Mouse (Mus musculus) embryonic facial prominence, embryonic 12.5 days (tissue): ENCODE results near the gene Fgf16. TPM values are rescaled to one million over a fixed set of nuclear protein-coding genes. Genes with fewer than 3 reads are reported as not detected.

ENCODE experiments used
- ATAC-seq: fragments of 200-750 bp; cut with Nextera tagmentation; 2 replicates; pipeline ENCODE4 v1.8.0; 2017; ENCODE audit not compliant: insufficient number of reproducible peaks, insufficient read depth, low FRiP score, low TSS enrichment
- H3K27ac ChIP-seq: fragments of 300-500 bp; sonication (generic); 2 replicates; pipeline ENCODE4 v1.5.1; 2016; ENCODE audit warnings: mild to moderate bottlenecking
- H3K27me3 ChIP-seq: fragments of 300-500 bp; sonication (generic); 2 replicates; pipeline ENCODE4 v1.6.1; 2016; ENCODE audit warnings: mild to moderate bottlenecking, moderate library complexity
- H3K36me3 ChIP-seq: fragments of 300-500 bp; sonication (generic); 2 replicates; pipeline ENCODE4 v1.6.1; 2016; ENCODE audit warnings: mild to moderate bottlenecking
- H3K4me1 ChIP-seq: fragments of 300-500 bp; sonication (generic); 2 replicates; pipeline ENCODE4 v1.6.1; 2016
- H3K4me2 ChIP-seq: fragments of 300-500 bp; sonication (generic); replicated peaks from 2 replicates; pipeline ENCODE4 v1.6.1; 2016; ENCODE audit warnings: mild to moderate bottlenecking, moderate library complexity
- H3K4me3 ChIP-seq: fragments of 300-500 bp; sonication (generic); 2 replicates; pipeline ENCODE4 v1.5.1; 2016; ENCODE audit warnings: mild to moderate bottlenecking
- H3K9ac ChIP-seq: fragments of 300-500 bp; sonication (generic); 2 replicates; pipeline ENCODE4 v1.6.1; 2016; ENCODE audit warnings: mild to moderate bottlenecking, moderate library complexity
- H3K9me3 ChIP-seq: fragments of 300-500 bp; sonication (generic); 2 replicates; pipeline ENCODE4 v1.6.1; 2016; ENCODE audit warnings: mild to moderate bottlenecking, moderate library complexity
- WGBS: fragments of 180-500 bp; shearing (Covaris S2); methylation state at CpG from one replicate; pipeline ENCODE4 v1.1.7; 2016; 5-methylcytosine and 5-hydroxymethylcytosine counted together
- polyA plus RNA-seq: library from polyadenylated mRNA; unstranded; fragments of >200 nt; fragmentation: Nextera tagmentation; extraction: Ambion mirVana; gene quantifications from 2 replicates; pipeline ENCODE4 v1.2.1, GENCODE M21; 2016

The Fgf16 gene
- polyA plus RNA-seq: 0.92 and 1.1 TPM in 2 replicates

GRCm38 (mm10) chrX:105764162-105765004 is at the start of gene Fgf16:
Fgf16 (plus strand) TSS chrX:105764279.
- no peak for ATAC-seq
- Histone ChIP-seq H3K27me3 (peaks cover 45% of the 10 kb centered on the region), H3K27ac (no peak within 1 kb of the TSS), H3K4me2 (peak within 1 kb of the TSS; percentile 56), H3K36me3 (no peaks in the 10 kb centered on the region), H3K4me1 (no peaks in the 10 kb centered on the region), H3K4me3 (peak within 1 kb of the TSS; percentile 38), H3K9ac (peak within 1 kb of the TSS; percentile 19; the same call in 1 of the 2 replicates), H3K9me3 (no peaks in the 10 kb centered on the region)
- WGBS: 18% methylated on average over 67 of the region's 86 CpGs

GRCm38 (mm10) chrX:105714740-105715139 is 49.3 kb upstream of the Fgf16 start:
- 82% methylated on average over 4 of the region's 4 CpGs for WGBS
- H3K4me1 ChIP-seq: no peaks in the 10 kb centered on the region
- no peak overlapping the region for H3K9ac ChIP-seq
- no peak overlapping the region for H3K4me3 ChIP-seq
- no peak overlapping the region for H3K4me2 ChIP-seq
- no peaks in the 10 kb centered on the region for H3K36me3 ChIP-seq
- no peak for ATAC-seq
- no peak overlapping the region for H3K27ac ChIP-seq
- H3K27me3 ChIP-seq: peaks cover 12% of the 10 kb centered on the region
- no peaks in the 10 kb centered on the region for H3K9me3 ChIP-seq

GRCm38 (mm10) chrX:105715789-105716321 is 48.2 kb upstream of the Fgf16 start:
- WGBS: 88% methylated on average over 7 of the region's 7 CpGs
- no peaks in the 10 kb centered on the region for H3K36me3 ChIP-seq
- H3K27me3 ChIP-seq: peaks cover 12% of the 10 kb centered on the region
- H3K4me3 ChIP-seq: no peak overlapping the region
- no peak for ATAC-seq
- no peaks in the 10 kb centered on the region for H3K4me1 ChIP-seq
- H3K4me2 ChIP-seq: no peak overlapping the region
- H3K9me3 ChIP-seq: no peaks in the 10 kb centered on the region
- H3K9ac ChIP-seq: no peak overlapping the region
- H3K27ac ChIP-seq: no peak overlapping the region

DNA sequence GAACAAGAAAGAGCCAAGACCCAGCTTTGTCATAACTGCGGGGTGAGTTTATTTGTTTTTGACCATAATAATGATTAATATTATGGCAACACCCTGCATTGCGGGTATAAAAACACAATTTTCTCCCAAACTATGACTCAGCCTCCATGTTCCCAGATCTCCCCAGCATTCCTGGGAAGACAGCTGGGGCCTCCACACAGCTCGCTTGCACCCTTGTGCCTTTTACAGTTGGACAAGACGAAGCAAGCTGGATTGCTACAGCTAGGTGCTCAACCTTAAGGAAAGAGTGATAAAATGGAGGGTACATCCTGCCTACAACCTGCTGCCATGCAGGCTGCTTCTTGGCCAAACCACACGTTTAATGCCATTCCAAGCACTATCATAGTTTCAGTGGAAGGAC is 45.7 kb upstream of the Fgf16 start:
- peaks cover 15% of the 10 kb centered on the region for H3K27me3 ChIP-seq
- 84% methylated on average over 5 of the region's 5 CpGs for WGBS
- ATAC-seq: no peak
- H3K9me3 ChIP-seq: no peaks in the 10 kb centered on the region
- no peak overlapping the region for H3K4me2 ChIP-seq
- no peaks in the 10 kb centered on the region for H3K36me3 ChIP-seq
- H3K27ac ChIP-seq: no peak overlapping the region
- no peak overlapping the region for H3K4me3 ChIP-seq
- no peaks in the 10 kb centered on the region for H3K4me1 ChIP-seq
- H3K9ac ChIP-seq: no peak overlapping the region

GRCm38 (mm10) chrX:105718943-105719342 is 45.1 kb upstream of the Fgf16 start:
- Histone ChIP-seq H3K4me3 (no peak overlapping the region), H3K4me1 (no peaks in the 10 kb centered on the region), H3K27ac (no peak overlapping the region), H3K36me3 (no peaks in the 10 kb centered on the region), H3K4me2 (no peak overlapping the region), H3K9me3 (no peaks in the 10 kb centered on the region), H3K27me3 (peaks cover 11% of the 10 kb centered on the region; the same call in 1 of the 2 replicates), H3K9ac (no peak overlapping the region)
- ATAC-seq: no peak
- 83% methylated on average over 5 of the region's 5 CpGs for WGBS

- no peak for ATAC-seq
- Histone ChIP-seq H3K4me2 (no peak overlapping the region), H3K36me3 (no peaks in the 10 kb centered on the region), H3K4me1 (no peaks in the 10 kb centered on the region), H3K9me3 (no peaks in the 10 kb centered on the region), H3K27ac (no peak overlapping the region), H3K4me3 (no peak overlapping the region), H3K9ac (no peak overlapping the region), H3K27me3 (0 out of 2 replicates have a peak, but pooled peaks cover 3% of the 10 kb centered on the region)
- 71% methylated on average over 7 of the region's 7 CpGs for WGBS
These were observed 39.9 kb upstream of the Fgf16 start for GRCm38 (mm10) chrX:105724174-105724573.

DNA sequence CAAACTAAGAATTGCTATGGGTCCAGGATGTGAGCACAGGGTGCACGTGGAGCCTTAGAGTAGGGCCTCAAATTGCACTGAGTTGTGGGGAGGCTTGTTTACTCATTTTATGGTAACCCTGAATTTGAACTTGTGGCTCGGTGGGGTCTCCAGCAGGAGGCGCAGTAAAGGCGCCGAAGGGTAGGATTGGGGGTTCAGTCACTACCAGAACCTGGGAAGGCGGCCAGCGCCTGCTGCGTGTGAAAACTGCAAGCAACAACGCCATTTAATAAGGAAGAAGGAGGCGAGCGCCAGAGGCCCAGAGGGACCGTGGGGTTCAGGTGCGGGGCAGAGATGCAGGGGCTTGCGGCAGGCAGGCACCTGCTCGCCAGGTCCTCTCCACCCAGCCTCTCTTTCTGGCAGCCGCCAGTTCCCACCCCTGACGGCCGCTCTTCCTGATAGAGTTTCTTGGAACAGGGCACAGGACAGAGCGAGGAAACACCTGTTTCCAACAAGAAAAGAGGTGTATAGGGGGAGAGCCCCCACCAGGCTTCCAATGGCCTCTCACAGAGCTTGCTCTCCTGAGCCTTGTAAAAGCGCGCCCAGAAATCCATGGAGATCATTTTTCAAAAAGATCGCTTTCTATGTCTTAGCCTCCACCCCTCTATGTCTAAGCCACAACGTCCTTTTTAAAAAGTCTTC is 1.1 kb upstream of the Fgf16 start:
- no peaks in the 10 kb centered on the region for H3K9me3 ChIP-seq
- H3K4me3 ChIP-seq: peak overlapping the region; percentile 38
- 18% methylated on average over 23 of the region's 23 CpGs for WGBS
- no peak overlapping the region for H3K27ac ChIP-seq
- peak overlapping the region; percentile 56 for H3K4me2 ChIP-seq
- H3K9ac ChIP-seq: no peak overlapping the region
- H3K4me1 ChIP-seq: no peaks in the 10 kb centered on the region
- peak; percentile 50; the same call in 1 of the 2 replicates for ATAC-seq
- H3K36me3 ChIP-seq: no peaks in the 10 kb centered on the region
- H3K27me3 ChIP-seq: peaks cover 45% of the 10 kb centered on the region

- Histone ChIP-seq H3K36me3 (no peaks in the 10 kb centered on the region), H3K9me3 (no peaks in the 10 kb centered on the region), H3K27me3 (peaks cover 45% of the 10 kb centered on the region), H3K9ac (no peak overlapping the region), H3K4me3 (peak overlapping the region; percentile 38), H3K4me2 (peak overlapping the region; percentile 56), H3K27ac (no peak overlapping the region), H3K4me1 (no peaks in the 10 kb centered on the region)
- 0 out of 2 replicates have a peak, but pooled peaks have one; percentile 38 for ATAC-seq
- 13% methylated on average over 20 of the region's 20 CpGs for WGBS
These were observed 467 bp upstream of the Fgf16 start for GRCm38 (mm10) chrX:105763612-105764011.

- H3K9ac ChIP-seq: 0 out of 2 replicates have a peak overlapping the region, but pooled peaks have one; percentile 19
- H3K4me1 ChIP-seq: no peaks in the 10 kb centered on the region
- H3K27ac ChIP-seq: no peak overlapping the region
- peaks cover 46% of the 10 kb centered on the region for H3K27me3 ChIP-seq
- no peaks in the 10 kb centered on the region for H3K9me3 ChIP-seq
- H3K4me2 ChIP-seq: peak overlapping the region; percentile 56
- peak overlapping the region; percentile 38 for H3K4me3 ChIP-seq
- WGBS: 23% methylated on average over 35 of the region's 36 CpGs
- no peaks in the 10 kb centered on the region for H3K36me3 ChIP-seq
- no peak for ATAC-seq
These were observed 1.1 kb downstream of the Fgf16 start for GRCm38 (mm10) chrX:105765005-105765706.

DNA sequence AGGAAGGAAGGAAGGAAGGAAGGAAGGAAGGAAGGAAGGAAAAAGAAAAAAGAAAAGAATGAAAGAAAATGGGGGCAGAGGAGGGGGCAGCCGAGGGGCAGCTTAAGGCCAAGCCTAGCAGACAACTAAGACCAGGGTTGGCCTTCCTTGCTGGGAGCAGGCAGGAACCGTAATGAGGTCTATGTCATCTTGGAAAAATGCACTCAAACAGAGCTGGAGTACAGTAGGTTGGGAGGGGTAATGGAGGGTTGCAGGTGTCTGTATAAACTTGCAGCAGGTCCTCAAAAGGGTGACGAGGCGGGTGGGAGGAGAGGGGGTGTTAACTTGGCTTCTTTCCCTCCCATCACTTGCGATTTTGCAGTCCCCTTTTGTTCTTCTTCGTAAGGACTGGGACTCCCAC is 1.9 kb downstream of the Fgf16 start:
- no peak for ATAC-seq
- H3K4me2 ChIP-seq: no peak overlapping the region
- no peaks in the 10 kb centered on the region for H3K4me1 ChIP-seq
- peaks cover 49% of the 10 kb centered on the region for H3K27me3 ChIP-seq
- no peak overlapping the region for H3K27ac ChIP-seq
- no peak overlapping the region for H3K9ac ChIP-seq
- 39% methylated on average over 6 of the region's 6 CpGs for WGBS
- no peaks in the 10 kb centered on the region for H3K9me3 ChIP-seq
- no peaks in the 10 kb centered on the region for H3K36me3 ChIP-seq
- H3K4me3 ChIP-seq: no peak overlapping the region

DNA sequence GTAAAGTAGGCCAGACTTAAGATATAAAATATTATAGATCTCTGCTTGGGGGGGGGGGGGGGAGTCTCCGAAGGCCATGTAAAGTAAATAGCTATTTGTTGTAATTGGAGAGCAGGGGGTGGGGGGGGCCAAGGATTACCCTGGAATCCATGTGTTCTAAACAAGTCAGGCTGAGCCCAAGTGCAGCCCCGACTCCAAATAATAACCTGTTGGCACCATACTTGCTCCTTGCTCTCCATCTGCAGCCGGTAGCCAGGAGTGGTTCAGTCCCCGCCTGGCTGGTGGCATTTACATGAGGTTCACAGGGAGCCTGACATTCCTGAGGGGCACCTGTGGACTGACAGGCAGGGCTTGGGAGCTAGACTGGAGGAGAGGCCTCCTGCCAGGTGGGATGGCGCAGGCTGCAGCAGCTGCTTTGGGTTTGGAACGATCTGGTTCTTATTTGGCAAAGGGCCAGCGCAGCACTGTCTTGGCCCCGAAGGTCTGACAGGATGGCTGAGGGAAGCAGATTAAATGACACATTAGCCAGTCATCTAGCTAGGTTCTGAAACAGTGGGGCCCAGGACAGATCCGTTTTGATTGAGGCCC is 3.2 kb downstream of the Fgf16 start:
- 21% methylated on average over 9 of the region's 9 CpGs for WGBS
- peaks cover 44% of the 10 kb centered on the region for H3K27me3 ChIP-seq
- H3K9me3 ChIP-seq: no peaks in the 10 kb centered on the region
- no peak overlapping the region for H3K27ac ChIP-seq
- peak; percentile 67 for ATAC-seq
- no peaks in the 10 kb centered on the region for H3K36me3 ChIP-seq
- H3K4me3 ChIP-seq: no peak overlapping the region
- H3K4me1 ChIP-seq: no peaks in the 10 kb centered on the region
- H3K9ac ChIP-seq: no peak overlapping the region
- no peak overlapping the region for H3K4me2 ChIP-seq
